Mouse (Mus musculus): ENCODE results near the gene Ppp1r14b. TPM values are rescaled to one million over a fixed set of nuclear protein-coding genes. Genes with fewer than 3 reads are reported as not detected.

Gene Ppp1r14b
- polyA plus RNA-seq (2012; rRNA removed), result 89.2 and 116 TPM in 2 replicates

GRCm38 (mm10) chr19:6974211-6975205 lies at the start of gene Ppp1r14b:
Ppp1r14b (plus strand) TSS chr19:6974968.

GRCm38 (mm10) chr19:6925307-6925573 lies 49.5 kb upstream of the Ppp1r14b start, which contains the start of gene Catsperz:
Catsperz (minus strand) TSS chr19:6925380.

GRCm38 (mm10) chr19:6934195-6934977 lies 40.4 kb upstream of the Ppp1r14b start, which contains the start of gene Kcnk4:
Kcnk4 (minus strand) TSS chr19:6934515.

GRCm38 (mm10) chr19:6941372-6942248 lies 33.2 kb upstream of the Ppp1r14b start, which contains the start of gene Bad:
Bad (plus strand) TSS chr19:6941861.

GRCm38 (mm10) chr19:6942249-6942691 lies 32.5 kb upstream of the Ppp1r14b start, which contains the start of gene Gpr137:
Gpr137 (minus strand) TSS chr19:6942480.

GRCm38 (mm10) chr19:6975537-6976521 lies 1.1 kb downstream of the Ppp1r14b start, which contains the start of gene Plcb3:
Plcb3 (minus strand) TSS chr19:6976470.

GRCm38 (mm10) chr19:6980381-6981093 lies 5.8 kb downstream of the Ppp1r14b start, which contains the start of gene Fkbp2:
Fkbp2 (minus strand) TSS chr19:6980501.

GRCm38 (mm10) chr19:6987061-6987903 lies 12.5 kb downstream of the Ppp1r14b start, which contains the start of gene Vegfb:
Vegfb (minus strand) TSS chr19:6987651.

GRCm38 (mm10) chr19:6992011-6992858 lies 17.5 kb downstream of the Ppp1r14b start, which contains the start of gene Dnajc4:
Dnajc4 (minus strand) TSS chr19:6992572.

GRCm38 (mm10) chr19:6996006-6996405 lies 21.2 kb downstream of the Ppp1r14b start, which contains the start of the genes Nudt22 and Trpt1:
Nudt22 (minus strand) TSS chr19:6996117.
Trpt1 (plus strand) TSS chr19:6996131.

GRCm38 (mm10) chr19:7019191-7019590 lies 44.4 kb downstream of the Ppp1r14b start, which contains the start of gene Fermt3:
Fermt3 (minus strand) TSS chr19:7019469.

Other genes with a start within 250 kb of the Ppp1r14b start
- gene Rps6ka4, start 134.3 kb upstream of the Ppp1r14b start, polyA plus RNA-seq (2012; rRNA removed), result 27.6 and 35.1 TPM in 2 replicates
- gene Ccdc88b, start 116.8 kb upstream of the Ppp1r14b start, polyA plus RNA-seq (2012; rRNA removed), result 1.9 and 5.4 TPM in 2 replicates
- gene Trmt112, start 65.3 kb upstream of the Ppp1r14b start, polyA plus RNA-seq (2012; rRNA removed), result 48.8 and 58.9 TPM in 2 replicates
- gene Prdx5, start 64.9 kb upstream of the Ppp1r14b start, polyA plus RNA-seq (2012; rRNA removed), result 75.1 and 83.7 TPM in 2 replicates
- gene Esrra, start 53.2 kb upstream of the Ppp1r14b start, polyA plus RNA-seq (2012; rRNA removed), result 80.2 and 108 TPM in 2 replicates
- 1.0 and 2.0 TPM in 2 replicates for gene Catsperz, start 49.6 kb upstream of the Ppp1r14b start, polyA plus RNA-seq (2012; rRNA removed)
- gene Kcnk4, start 40.5 kb upstream of the Ppp1r14b start, polyA plus RNA-seq (2012; rRNA removed), result 0.16 and 0.26 TPM in 2 replicates
- gene Bad, start 33.1 kb upstream of the Ppp1r14b start, polyA plus RNA-seq (2012; rRNA removed), result 35.8 and 50.6 TPM in 2 replicates
- 80.5 and 90.5 TPM in 2 replicates for gene Gpr137, start 32.5 kb upstream of the Ppp1r14b start, polyA plus RNA-seq (2012; rRNA removed)
- 63.9 and 66.6 TPM in 2 replicates for gene Plcb3, start 1.5 kb downstream of the Ppp1r14b start, polyA plus RNA-seq (2012; rRNA removed)
- 13.1 and 16.3 TPM in 2 replicates for gene Fkbp2, start 5.5 kb downstream of the Ppp1r14b start, polyA plus RNA-seq (2012; rRNA removed)
- gene Vegfb, start 12.7 kb downstream of the Ppp1r14b start, polyA plus RNA-seq (2012; rRNA removed), result 62.1 and 102 TPM in 2 replicates
- 24.5 and 30.1 TPM in 2 replicates for gene Dnajc4, start 17.6 kb downstream of the Ppp1r14b start, polyA plus RNA-seq (2012; rRNA removed)
- 48.4 and 63.7 TPM in 2 replicates for gene Nudt22, start 21.1 kb downstream of the Ppp1r14b start, polyA plus RNA-seq (2012; rRNA removed)
- gene Trpt1, start 21.2 kb downstream of the Ppp1r14b start, polyA plus RNA-seq (2012; rRNA removed), result 8.2 and 10.0 TPM in 2 replicates
- gene Fermt3, start 44.5 kb downstream of the Ppp1r14b start, polyA plus RNA-seq (2012; rRNA removed), result 16.6 and 20.2 TPM in 2 replicates
- gene Stip1, start 65.0 kb downstream of the Ppp1r14b start, polyA plus RNA-seq (2012; rRNA removed), result 11.6 and 11.9 TPM in 2 replicates
- gene Macrod1, start 81.8 kb downstream of the Ppp1r14b start, polyA plus RNA-seq (2012; rRNA removed), result 41.9 and 71.8 TPM in 2 replicates
- 0.12 and 0.35 TPM in 2 replicates for gene Flrt1, start 130.8 kb downstream of the Ppp1r14b start, polyA plus RNA-seq (2012; rRNA removed)
- gene Otub1, start 231.3 kb downstream of the Ppp1r14b start, polyA plus RNA-seq (2012; rRNA removed), result 62.1 and 76.4 TPM in 2 replicates
- 2,106 and 3,736 TPM in 2 replicates for gene Cox8a, start 242.6 kb downstream of the Ppp1r14b start, polyA plus RNA-seq (2012; rRNA removed)

Data from stomach, adult 2 months (tissue).